Mouse (Mus musculus) liver, embryonic 14.5 days (tissue): ENCODE results near the gene 4933430I17Rik. TPM values are rescaled to one million over a fixed set of nuclear protein-coding genes. Genes with fewer than 3 reads are reported as not detected.

Experiments used
- ATAC-seq: fragments of 200-750 bp; cut with Nextera tagmentation; 2 replicates; pipeline ENCODE4 v1.8.0; 2017; ENCODE audit warnings: moderate number of reproducible peaks, mild to moderate bottlenecking, moderate library complexity; ENCODE audit not compliant: insufficient read depth
- DNase-seq, 3 experiments: peaks; one replicate each; pipeline ENCODE4 v3.0.0-alpha.2; 2012 to 2013; ENCODE audit warnings: low read depth in 3 of 3, low spot score in 3 of 3
- H3K27ac ChIP-seq: fragments of 300-500 bp; sonication (generic); 2 replicates; pipeline ENCODE4 v1.5.1; 2014; ENCODE audit warnings: moderate library complexity, mild to moderate bottlenecking, control low read depth, inconsistent platforms
- H3K27me3 ChIP-seq: fragments of 300-500 bp; sonication (generic); 2 replicates; pipeline ENCODE4 v1.6.1; 2014; ENCODE audit warnings: mild to moderate bottlenecking, low read length, moderate library complexity; ENCODE audit not compliant: control insufficient read depth, insufficient read depth
- H3K36me3 ChIP-seq: fragments of 300-500 bp; sonication (generic); replicated peaks from 2 replicates; pipeline ENCODE4 v1.6.1; 2014; ENCODE audit warnings: low read depth; ENCODE audit not compliant: control insufficient read depth, insufficient read depth
- H3K4me1 ChIP-seq, 2 experiments: fragments of 200-500 bp in 1 of 2; fragments of 300-500 bp in 1 of 2; sonication (generic) in 1 of 2; replicated peaks; 2 replicates each; pipeline ENCODE4 v1.6.1; 2012 to 2014; ENCODE audit warnings: antibody characterized with exemption in 1 of 2, inconsistent platforms in 1 of 2, low read length in 1 of 2; ENCODE audit not compliant: control insufficient read depth in 2 of 2, insufficient read depth in 2 of 2
- H3K4me2 ChIP-seq: fragments of 300-500 bp; sonication (generic); 2 replicates; pipeline ENCODE4 v1.6.1; 2014; ENCODE audit warnings: low read depth, mild to moderate bottlenecking, control low read depth, moderate library complexity
- H3K4me3 ChIP-seq, 2 experiments: fragments of 200-500 bp in 1 of 2; fragments of 300-500 bp in 1 of 2; sonication (generic) in 1 of 2; 2 replicates each; pipeline ENCODE4 v1.5.1; 2012 to 2014; ENCODE audit warnings: low read depth in 2 of 2, low read length in 2 of 2, mild to moderate bottlenecking in 2 of 2, control low read depth in 1 of 2, inconsistent platforms in 1 of 2, moderate library complexity in 1 of 2; ENCODE audit not compliant: insufficient read depth in 1 of 2
- H3K9ac ChIP-seq: fragments of 300-500 bp; sonication (generic); replicated peaks from 2 replicates; pipeline ENCODE4 v1.6.1; 2014; ENCODE audit warnings: mild to moderate bottlenecking, control low read depth, moderate library complexity
- H3K9me3 ChIP-seq: fragments of 300-500 bp; sonication (generic); 2 replicates; pipeline ENCODE4 v1.6.1; 2016; ENCODE audit warnings: low read length, mixed read lengths; ENCODE audit not compliant: control insufficient read depth
- CTCF ChIP-seq: IDR thresholded peaks from 2 replicates; pipeline ENCODE4 v1.5.1; 2016; ENCODE audit warnings: antibody characterized with exemption, low read depth, control low read depth
- EP300 ChIP-seq: IDR thresholded peaks from 2 replicates; pipeline ENCODE4 v1.6.1; 2016; ENCODE audit warnings: antibody characterized with exemption, low read depth
- WGBS: fragments of 180-500 bp; shearing (Covaris S2); extraction: QIAGEN DNeasy Blood & Tissue Kit; methylation state at CpG from one replicate; pipeline ENCODE4 v1.1.7; 2014; ENCODE audit not compliant: insufficient replicate concordance; 5-methylcytosine and 5-hydroxymethylcytosine counted together
- polyA plus RNA-seq, 2 experiments: library from polyadenylated mRNA; depleted of rRNA in 1 of 2; stranded (reverse) in 1 of 2; unstranded in 1 of 2; fragments of >200 nt; fragmentation: Nextera tagmentation in 1 of 2; extraction: Ambion mirVana in 1 of 2; gene quantifications; 2 replicates each; pipeline versions ENCODE4 v1.2.1 to v1.2.3; 2012 to 2014

Gene 4933430I17Rik
- polyA plus RNA-seq, 2 experiments, result 0.12 to 0.20 TPM

GRCm38 (mm10) chr4:62509946-62510345, 15.2 kb upstream of the 4933430I17Rik start:
- Histone ChIP-seq H3K9me3 (no peaks in the 10 kb centered on the region), H3K27ac (no peak overlapping the region), H3K9ac (no peak overlapping the region), H3K4me2 (no peak overlapping the region), H3K27me3 (no peaks in the 10 kb centered on the region), H3K4me3 (no peak overlapping the region), H3K36me3 (peaks cover 76% of the 10 kb centered on the region), H3K4me1 (peaks cover 11 to 36% of the 10 kb centered on the region in 2 experiments)
- TF ChIP-seq CTCF, result no peak
- no peak for TF ChIP-seq EP300
- 92% methylated on average over 11 of the region's 11 CpGs for WGBS
- no peak for DNase-seq
- no peak for ATAC-seq

- TF ChIP-seq CTCF, result peak; percentile 24; the same call in 1 of the 2 replicates
- no peak for TF ChIP-seq EP300
- WGBS, result 50% methylated on average over 11 of the region's 11 CpGs
- DNase-seq (no peak), ATAC-seq (no peak)
- peak overlapping the region; percentile 46 for H3K9ac ChIP-seq
- peaks cover 67% of the 10 kb centered on the region for H3K36me3 ChIP-seq
- peak overlapping the region; percentile 45 to 98 for H3K4me3 ChIP-seq
- H3K9me3 ChIP-seq, result no peaks in the 10 kb centered on the region
- H3K27ac ChIP-seq, result peak overlapping the region; percentile 28
- peak overlapping the region; percentile 87 for H3K4me2 ChIP-seq
- H3K27me3 ChIP-seq, result no peaks in the 10 kb centered on the region
- H3K4me1 ChIP-seq, result peaks cover 20 to 49% of the 10 kb centered on the region in 2 experiments
These were observed 11.1 kb upstream of the 4933430I17Rik start for GRCm38 (mm10) chr4:62513998-62514506.

- H3K27ac ChIP-seq, result peak overlapping the region; percentile 98
- TF ChIP-seq CTCF, result no peak
- no peak for TF ChIP-seq EP300
- 60% methylated on average over 7 of the region's 7 CpGs for WGBS
- peaks cover 20 to 49% of the 10 kb centered on the region in 2 experiments for H3K4me1 ChIP-seq
- H3K9ac ChIP-seq, result peak overlapping the region; percentile 100
- H3K27me3 ChIP-seq, result no peaks in the 10 kb centered on the region
- peak overlapping the region; percentile 87 for H3K4me2 ChIP-seq
- DNase-seq, result no peak
- no peak for ATAC-seq
- no peaks in the 10 kb centered on the region for H3K9me3 ChIP-seq
- peak overlapping the region; percentile 92 to 98 for H3K4me3 ChIP-seq
- peaks cover 58% of the 10 kb centered on the region for H3K36me3 ChIP-seq
These were observed 10.2 kb upstream of the 4933430I17Rik start for GRCm38 (mm10) chr4:62514995-62515394.

- peak overlapping the region; percentile 100 for H3K9ac ChIP-seq
These were observed 9.7 kb upstream of the 4933430I17Rik start for GRCm38 (mm10) chr4:62515490-62515889.

GRCm38 (mm10) chr4:62516079-62516478, 9.1 kb upstream of the 4933430I17Rik start:
- no peaks in the 10 kb centered on the region for H3K9me3 ChIP-seq
- ATAC-seq (peak; percentile 38; the same call in 1 of the 2 replicates), DNase-seq (no peak)
- H3K4me1 ChIP-seq, result peaks cover 25 to 52% of the 10 kb centered on the region in 2 experiments
- peak overlapping the region; percentile 98 for H3K27ac ChIP-seq
- TF ChIP-seq CTCF (peak; percentile 56), EP300 (no peak)
- 12% methylated on average over 2 of the region's 2 CpGs for whole genome bisulfite sequencing
- H3K4me3 ChIP-seq, result peak overlapping the region; percentile 92 to 98
- H3K27me3 ChIP-seq, result no peaks in the 10 kb centered on the region
- peaks cover 47% of the 10 kb centered on the region for H3K36me3 ChIP-seq
- peak overlapping the region; percentile 100 for H3K9ac ChIP-seq
- peak overlapping the region; percentile 87 for H3K4me2 ChIP-seq

More at GRCm38 (mm10) chr4:62515490-62515889, 9.7 kb upstream of the 4933430I17Rik start:
- 0 out of 2 replicates have a peak, but pooled peaks have one; percentile 31 for TF ChIP-seq EP300
- TF ChIP-seq CTCF, result no peak
- 7% methylated on average over 3 of the region's 3 CpGs for WGBS
- Histone ChIP-seq H3K4me1 (peaks cover 22 to 49% of the 10 kb centered on the region in 2 experiments), H3K36me3 (peaks cover 53% of the 10 kb centered on the region), H3K27me3 (no peaks in the 10 kb centered on the region), H3K9me3 (no peaks in the 10 kb centered on the region), H3K4me3 (peak overlapping the region; percentile 92 to 98), H3K4me2 (peak overlapping the region; percentile 87), H3K27ac (peak overlapping the region; percentile 98)
- DNase-seq (no peak), ATAC-seq (0 out of 2 replicates have a peak, but pooled peaks have one; percentile 7)
